Mouse (Mus musculus): Measurements from ENCODE around the gene Mapk8ip1.

The Mapk8ip1 gene

DNA sequence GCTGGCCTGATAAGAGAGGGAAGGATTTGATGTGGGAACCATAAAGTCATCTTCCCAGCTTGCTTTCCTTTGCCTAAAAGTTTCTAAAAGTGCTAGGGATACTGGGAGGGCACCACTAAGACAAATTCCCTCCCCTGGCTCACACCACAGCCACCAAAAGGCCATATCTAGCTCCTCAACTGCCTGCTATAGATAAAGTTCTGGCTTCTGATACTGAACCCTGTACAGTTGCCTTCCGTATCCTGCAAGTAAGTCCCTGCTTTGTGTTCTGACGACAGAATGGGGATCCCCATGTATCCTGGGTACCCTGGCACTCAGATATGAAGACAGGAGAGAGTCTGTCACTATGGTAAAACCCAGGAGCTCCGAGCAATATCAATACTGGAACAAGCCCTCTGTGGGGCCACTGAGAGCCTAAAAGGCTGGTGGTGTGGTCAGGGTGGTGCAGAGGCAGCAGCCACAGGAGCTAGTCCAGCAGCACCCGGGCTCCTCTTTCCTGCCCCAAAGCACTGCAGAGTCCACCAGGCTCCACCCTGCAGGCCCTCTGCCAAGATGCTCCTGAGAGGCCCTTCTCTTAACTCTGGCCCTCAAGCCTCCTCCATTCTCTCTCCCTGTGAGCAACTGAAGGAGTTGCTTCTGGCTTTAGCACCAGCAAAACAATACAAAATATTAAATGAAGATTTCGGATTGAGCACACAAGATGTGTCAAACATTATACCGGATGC is 10.7 kb downstream of the Mapk8ip1 start:
- peak; percentile 58 for DNase-seq

DNA sequence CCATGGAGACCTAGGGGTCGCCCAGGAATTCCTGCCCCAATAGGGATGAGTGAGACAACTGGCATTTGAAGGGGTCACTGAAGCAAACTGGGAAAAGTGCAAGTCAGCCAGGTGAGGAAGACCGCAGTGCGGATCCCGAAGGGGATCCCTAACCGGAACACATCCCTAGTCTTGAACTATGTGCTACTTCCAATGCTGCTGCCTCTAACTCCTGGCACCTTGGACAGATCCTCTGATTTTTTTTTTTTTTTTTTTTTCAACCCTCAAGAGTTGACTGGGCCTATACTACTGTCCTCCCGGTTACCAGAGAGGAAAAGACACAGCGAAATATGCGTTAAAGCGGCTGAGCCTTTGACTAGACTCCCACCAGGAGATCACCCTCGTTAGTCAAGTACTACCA is 11.4 kb downstream of the Mapk8ip1 start:
- DNase-seq = no peak

DNA sequence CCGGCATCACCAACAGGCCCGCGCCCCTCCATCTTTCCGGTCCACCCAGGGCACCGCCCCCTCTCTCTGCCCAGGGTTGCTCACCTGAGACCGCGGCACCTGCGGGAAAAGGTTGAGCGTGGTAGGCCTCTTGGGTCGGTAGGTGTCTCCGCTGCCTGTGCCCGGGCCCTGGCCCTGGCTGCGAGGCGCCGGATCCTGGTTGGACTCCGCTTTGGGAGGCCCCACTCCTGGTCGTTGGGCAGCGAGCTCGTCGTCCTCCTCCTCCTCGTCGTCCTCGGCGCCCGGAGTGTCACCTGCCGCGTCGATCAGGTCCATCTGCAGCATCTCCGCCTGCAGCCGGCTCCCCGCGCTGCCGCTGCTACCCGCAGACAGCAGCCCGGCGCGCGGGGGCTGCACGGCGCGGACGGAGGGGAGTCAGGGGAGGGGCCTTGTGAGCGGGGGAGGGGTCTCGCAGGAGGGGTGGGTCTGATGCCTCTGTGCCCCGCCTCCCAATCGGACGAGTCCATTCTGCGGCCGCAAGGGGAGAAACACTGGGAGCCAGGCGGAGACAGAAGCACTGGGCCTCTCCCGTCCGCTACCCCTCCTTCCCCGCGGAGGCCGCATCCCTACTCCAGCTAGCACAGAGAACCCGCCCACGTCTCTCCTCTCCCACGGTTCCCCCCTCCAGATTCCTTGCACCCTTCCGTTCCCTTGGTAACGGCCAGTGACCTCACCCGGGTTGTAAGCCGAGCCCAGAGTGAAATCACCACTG is 12.0 kb downstream of the Mapk8ip1 start:
- DNase-seq = peak; percentile 93

DNA sequence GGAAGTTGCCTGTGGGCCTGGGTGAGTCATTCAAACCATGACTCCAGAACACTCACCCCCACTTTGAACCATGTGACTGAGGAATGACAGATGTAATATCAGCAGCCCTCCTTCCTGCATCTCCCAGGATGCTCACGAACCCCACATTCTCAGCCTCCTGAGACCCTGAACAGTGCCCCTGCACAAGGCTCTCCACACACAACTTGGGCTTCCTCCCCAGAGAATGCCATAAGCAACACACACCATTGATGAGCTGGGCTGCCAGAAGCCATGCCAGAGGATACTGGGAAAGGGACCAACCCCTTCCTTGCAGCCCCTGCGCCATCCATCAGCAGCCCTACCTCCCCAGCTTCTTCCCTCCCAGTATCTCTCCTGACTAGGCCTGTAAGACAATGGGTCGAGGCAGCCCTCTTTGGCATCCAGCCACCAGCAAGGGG is 13.0 kb downstream of the Mapk8ip1 start:
- no peak for DNase-seq

DNA sequence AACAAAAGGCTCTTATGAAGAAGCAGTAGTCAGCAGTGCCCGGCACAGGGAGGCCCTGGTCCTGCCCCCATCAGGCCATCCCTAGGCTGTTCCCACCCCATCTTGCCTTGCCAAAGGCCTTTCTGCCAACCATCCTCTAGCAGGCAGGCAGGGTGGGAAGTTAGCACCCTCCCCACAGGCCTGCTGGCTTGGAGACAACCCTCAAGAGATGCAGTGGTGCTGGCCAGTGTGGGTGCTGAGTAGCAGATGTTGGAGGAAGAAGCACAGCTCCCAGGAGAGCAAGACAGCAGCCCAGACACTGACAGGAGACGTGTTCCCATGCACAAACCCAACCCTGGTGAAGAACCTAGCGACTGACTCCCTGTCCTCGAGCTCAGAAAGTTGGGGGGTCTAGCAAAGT is 13.4 kb downstream of the Mapk8ip1 start:
- DNase-seq = no peak

DNA sequence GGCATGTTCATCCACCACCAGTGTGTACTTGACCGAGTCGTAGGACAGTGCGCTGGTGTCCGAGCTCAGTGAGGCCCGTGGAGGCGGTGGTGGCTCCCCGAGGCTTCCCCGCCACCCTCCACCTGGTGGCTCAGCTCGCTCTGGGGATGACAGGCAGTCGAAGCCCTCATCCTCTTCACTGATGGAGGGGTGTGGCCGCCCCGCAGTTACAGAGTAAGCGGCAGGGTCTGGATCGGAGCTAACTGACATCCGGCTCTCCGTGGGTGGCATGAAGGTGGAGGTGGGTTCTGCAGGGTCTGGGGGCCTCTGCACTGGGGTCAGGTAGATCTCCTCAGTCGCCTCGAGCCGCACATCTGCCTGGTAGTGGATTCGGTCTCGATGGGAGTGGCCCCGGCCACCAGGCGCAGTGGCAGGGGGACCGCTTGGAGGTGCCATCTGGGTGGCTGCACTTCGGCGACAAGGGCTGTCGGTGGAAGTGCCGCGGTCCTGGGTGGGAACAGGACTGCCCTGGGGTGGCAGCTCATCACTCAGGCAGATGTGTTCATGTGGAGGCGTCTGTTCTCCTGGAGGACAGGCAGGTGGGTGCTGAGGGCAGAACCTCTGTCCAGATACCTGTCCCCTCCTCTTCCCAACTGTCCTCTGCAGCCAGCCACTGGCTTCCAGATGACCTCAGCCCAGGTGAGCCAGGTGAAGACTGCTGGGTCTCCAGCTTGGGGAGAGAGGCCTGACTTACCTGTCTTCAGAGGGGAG is 14.1 kb downstream of the Mapk8ip1 start:
- no peak for DNase-seq

DNA sequence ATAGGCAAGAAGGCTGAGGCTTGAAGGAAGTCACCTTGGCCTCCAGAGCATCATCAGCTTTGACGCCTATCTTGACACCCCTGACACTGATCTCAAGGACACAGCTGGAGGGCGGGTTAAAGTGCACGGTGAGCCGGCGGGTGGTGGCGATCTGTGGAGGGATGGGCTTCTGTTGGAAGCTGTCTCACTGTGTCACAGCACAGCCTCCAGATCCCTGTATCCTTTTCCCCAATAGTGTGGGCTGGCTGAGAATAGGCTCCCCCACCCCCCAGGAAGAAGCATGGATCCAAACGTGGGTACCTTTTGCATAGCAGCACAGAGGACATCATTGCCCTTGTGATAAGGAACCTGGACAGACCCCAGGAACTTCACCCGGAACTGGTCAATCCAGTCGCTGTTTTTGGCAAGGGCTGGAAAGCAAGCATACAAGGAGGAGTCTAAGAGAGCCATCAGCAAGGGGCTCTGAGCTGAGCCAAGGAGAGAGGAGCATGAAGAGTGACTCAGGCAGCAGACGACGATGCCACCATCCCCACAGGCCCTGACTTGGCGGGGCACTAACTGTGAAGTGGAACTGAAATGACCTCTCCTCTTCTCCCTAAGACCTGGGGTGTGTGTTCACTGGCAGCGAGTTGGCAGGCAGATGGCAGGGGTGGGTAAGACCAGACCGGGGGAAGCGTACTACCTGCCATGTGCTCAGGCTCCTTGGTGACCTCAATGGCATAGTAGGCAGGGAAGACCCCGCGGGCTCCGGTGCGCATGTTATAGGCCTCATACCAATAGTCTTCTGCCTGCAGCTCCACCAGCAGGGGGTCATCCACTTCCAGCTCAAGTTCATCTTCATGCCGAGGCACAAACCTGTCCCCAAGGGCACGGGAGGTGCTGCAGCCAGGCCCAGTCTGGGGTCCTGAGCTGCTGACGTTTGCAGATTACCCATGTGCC is 15.7 kb downstream of the Mapk8ip1 start:
- DNase-seq = no peak

DNA sequence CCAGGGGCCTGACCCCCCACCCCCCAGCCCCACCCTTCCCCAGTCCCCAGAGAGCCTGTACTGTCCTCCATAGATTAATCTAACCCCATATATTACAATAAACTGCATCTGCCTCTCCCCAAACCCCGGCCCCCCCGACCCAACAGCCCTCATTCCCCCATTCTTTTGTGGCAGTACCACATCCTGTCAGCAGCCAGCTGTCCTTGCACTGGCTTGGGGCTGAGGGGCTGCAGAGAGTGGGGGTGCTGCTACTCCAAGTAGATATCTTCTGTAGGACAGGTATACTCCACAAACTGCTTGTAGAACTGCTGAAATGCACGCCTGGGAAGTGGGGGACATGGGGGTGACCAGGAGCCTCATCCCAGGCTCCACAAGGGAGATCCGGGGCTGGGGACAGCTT is 17.0 kb downstream of the Mapk8ip1 start:
- DNase-seq = no peak

DNA sequence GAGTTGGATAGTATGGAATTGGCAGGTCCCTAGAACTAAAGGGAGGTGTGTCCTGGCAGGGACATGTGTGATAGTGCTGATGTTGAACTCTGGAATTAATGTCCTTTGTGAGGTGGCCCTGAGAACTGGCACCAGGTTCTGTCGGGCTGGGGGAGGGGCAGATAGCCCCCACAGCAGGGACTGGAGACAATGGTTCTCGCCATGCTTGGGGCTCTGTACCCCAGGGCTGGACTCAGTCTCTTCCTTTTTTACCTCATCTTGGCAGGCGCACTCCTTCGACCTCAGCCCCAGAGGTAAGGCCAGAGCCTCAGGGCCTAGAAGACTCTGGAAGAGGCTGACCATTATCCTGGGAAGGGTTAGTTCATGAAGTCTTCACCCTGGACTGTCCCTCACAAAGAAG is 18.3 kb downstream of the Mapk8ip1 start:
- DNase-seq = no peak

DNA sequence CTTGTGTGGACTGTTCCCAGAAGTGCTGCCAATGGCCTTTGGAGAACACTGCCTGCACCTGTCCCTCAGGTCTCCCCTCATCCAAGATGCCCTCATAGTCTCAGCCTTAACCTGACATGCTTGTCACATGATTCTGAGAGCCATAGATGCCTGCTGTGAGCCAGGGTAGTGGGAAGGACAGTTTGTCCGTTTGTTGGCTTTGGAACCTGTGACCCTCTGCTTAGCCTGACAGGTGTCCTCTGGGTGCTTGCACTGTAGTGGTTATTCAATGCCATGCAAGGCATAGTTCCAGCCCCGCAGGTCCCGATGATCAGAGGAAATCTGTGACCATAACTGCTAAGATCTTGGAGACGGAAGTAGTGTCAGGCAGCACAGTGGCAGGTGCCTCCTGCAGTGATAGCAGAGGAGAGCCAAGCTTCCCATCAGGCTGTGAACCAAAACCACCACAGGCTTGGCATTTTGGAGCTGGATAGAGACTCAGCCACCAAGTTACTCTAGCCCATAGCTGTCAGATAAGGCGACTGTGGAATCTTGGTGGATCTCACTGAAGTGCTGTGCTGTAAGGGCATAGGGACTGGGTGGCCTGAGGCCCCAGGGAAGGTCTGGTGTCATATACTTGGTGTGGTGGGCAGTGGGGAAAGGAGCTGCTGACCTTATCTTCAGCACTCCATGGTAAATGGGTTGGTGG is 19.0 kb downstream of the Mapk8ip1 start, which contains the start of gene 1700029I15Rik:
1700029I15Rik (plus strand) TSS at position 638 of the 688 bp plus-strand sequence.
- no peak for DNase-seq

DNA sequence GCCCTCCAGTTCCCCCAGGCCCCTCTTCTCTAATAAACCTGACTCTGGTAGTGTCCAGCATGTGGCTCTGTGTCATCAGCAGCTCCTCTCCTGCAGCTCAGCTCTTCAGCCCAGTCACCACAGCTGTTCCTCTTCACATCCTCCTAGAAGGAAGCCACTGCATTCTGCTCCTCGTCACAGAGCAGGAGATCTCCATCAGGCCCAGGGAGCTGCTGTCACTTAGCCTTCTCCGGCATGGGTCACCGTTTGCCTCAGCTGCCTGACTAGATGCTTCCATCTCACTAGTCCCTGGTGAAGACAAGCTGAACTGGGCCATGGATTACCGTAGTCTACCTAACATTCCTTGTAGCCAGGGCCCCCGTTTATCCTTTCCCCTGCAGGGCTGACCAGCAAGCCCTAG is 19.9 kb downstream of the Mapk8ip1 start:
- no peak for DNase-seq

DNA sequence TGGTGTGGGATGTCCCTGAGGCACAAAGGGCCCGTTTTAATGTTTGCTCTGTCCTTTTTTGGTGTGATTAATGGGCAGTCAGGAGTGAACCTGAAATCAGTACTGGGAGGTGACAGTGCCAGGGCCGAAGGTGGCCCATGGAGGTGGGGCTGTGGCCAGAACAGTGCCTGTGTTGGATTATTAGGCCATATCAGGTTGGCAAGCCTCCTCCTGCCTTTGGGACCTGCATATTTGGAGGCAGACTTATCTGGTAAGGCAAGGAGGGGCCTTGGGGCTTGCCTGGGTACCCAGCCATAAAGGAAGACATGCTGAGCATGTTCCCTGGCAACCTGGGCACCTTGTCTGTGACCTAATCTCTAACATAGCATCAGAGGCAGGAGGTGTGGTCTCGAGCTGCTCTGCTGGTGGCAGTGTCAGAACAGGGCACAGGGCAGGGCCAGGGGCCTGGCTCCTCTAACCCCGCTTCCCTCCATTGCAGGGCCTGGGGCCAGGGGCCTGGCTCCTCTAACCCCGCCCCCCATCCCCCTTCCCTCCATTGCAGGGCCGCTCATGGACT is 20.5 kb downstream of the Mapk8ip1 start:
- DNase-seq = no peak

DNA sequence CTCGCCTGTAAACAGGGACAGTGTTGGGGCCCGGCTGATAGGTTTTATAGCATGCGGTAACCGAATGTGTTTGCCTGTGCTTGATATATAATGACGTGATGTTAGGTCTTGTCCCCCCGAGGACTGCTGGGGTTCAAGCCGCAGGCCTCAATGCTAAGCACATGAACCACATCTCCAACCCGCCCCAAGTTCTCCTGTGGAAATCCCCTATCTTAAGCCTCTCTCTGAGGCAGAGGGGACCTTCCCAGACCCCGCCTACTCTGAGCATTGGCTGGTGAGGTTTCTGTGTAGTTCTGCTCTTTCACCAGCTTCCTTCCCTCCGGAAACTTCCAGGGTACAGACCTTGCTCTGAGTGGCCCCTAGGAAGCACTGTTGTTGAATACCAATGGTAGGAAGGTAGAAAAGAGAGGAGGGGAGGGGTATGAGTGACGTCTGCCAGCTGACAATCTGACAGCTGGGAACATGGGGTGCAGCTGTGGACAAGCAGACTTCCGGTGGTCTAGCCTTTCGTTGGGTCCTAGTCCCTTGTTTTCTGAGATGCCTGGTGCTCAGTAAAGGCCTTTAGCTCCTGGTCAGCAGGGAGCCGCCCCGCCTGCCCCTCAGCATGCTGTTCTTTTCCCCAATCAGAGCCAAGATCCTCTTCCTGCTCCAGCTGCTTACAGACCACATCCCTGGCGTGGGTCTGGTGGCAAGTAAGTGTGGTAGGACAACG is 21.1 kb downstream of the Mapk8ip1 start:
- peak; percentile 32 for DNase-seq

DNA sequence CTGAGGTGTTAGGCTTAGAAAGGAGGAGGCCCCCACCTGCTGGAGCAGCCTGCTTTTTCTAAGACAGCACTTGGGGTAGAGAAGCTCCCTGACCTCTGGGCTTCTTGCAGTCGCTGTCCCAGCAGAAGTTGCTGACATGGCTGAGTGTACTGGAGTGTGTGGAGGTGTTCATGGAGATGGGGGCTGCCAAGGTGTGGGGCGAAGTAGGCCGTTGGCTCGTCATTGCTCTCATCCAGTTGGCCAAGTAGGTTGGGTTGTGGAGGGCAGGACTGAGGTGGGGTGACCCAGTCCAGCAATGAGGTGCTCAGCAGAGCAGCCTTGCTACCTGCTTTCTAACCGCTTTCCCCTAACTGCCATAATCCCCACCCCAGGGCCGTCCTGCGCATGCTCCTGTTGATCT is 23.7 kb downstream of the Mapk8ip1 start:
- DNase-seq = no peak

DNA sequence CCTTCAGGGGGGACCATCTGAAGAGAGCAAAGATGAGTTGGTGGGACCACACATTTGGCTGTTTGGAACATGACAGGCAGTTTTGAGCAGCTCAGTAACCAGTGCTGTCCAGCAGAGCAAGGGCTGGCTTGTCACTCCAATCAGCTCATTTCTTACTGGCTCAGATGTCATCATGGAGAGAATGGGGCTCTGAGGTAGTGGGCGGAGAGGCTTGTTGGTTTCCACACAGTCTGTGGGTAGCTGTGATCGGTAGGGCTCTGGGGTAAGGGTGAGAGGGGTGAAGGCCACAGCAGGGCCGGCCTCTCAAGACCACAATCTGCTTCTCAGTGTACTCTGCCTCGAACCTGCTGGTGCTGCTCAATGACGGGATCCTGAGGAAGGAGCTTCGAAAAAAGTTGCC is 24.8 kb downstream of the Mapk8ip1 start:
- DNase-seq = no peak

DNA sequence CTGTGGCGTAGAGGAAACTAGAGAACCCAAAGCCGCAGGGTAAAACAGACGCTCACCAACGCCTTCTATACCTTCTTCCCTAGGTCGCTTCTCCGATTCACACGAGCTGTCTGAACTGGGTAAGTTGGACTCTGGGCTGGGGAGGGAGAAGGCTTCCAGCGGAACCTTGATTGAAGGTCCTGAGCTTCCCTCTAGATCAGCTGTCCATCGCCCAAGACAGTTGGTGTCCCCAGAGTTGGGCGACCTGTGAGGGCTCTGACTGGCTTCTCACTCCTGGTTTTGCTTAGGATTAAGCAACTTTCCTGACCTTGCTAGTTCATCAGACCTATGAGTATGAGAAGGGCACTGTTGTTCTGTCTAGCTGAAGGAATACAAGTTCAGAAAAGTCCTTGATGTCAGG is 25.3 kb downstream of the Mapk8ip1 start:
- no peak for DNase-seq

DNA sequence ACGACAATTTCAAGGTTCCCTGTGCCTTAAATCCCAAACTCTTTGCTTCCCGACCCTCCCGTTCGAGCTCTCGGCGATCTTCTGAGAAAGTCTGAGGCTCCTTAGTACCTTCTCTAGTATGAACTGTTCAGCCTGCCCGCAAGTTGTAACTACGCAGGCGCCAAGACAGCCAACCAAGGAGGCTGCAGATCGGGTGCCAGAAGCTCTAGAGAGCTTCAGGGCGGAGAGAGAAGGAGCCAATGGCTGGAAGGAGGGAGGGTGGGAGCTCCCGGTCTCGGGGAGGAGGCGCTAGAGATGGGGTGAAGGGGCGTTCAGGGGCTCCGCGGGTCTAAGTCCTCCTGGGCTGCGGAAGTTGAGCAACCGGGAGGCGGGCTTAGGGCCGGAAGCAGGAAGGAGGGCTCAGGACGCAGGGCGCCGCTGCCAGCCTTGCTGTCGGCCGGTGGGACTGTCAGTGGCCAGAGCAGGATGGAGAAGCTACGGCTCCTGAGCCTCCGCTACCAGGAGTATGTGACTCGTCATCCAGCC is 25.9 kb downstream of the Mapk8ip1 start:
- DNase-seq = peak; percentile 99

DNA sequence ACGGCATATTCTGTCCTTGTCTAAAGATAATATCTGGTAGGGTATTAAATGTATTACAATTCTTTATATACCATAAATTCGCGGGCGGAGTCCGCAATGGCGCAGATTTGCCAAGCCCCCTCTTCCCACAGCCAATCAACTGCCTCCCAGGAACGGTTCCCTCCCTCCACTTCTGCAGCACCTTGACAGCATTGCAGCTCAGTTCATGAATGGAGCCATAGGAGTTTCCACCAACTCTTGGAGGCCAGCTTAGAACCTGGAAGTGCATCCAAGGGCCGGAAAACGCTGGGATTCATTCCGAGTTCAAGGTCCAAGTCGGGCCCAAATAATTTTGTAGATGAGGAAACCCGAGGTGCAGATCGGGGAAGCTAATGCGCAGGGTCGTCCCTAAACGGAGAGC is 26.5 kb downstream of the Mapk8ip1 start, which contains the start of the genes Pex16 and Large2:
Pex16 (plus strand) TSS at position 163 of the 400 bp plus-strand sequence.
Large2 (minus strand) TSS at position 356 of the 400 bp plus-strand sequence.
- DNase-seq = peak; percentile 57

DNA sequence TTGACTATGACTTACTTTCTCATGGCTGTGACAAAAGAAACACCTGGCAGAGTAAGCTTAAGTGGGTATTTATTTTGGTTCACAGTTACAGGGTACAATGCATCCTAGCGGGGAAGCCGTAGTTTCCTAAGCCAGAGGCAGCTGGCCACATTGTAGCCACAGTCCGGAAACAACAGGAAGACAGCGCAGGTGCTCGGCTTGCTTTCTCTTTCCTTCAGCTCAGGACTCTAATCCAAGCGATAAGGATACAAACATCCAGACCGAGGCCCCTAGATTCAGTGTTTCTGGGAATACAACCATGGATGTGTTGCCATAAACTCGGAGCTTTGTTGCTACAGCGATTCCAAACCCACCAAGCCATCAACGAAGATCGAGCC is 27.6 kb downstream of the Mapk8ip1 start:
- DNase-seq = no peak

DNA sequence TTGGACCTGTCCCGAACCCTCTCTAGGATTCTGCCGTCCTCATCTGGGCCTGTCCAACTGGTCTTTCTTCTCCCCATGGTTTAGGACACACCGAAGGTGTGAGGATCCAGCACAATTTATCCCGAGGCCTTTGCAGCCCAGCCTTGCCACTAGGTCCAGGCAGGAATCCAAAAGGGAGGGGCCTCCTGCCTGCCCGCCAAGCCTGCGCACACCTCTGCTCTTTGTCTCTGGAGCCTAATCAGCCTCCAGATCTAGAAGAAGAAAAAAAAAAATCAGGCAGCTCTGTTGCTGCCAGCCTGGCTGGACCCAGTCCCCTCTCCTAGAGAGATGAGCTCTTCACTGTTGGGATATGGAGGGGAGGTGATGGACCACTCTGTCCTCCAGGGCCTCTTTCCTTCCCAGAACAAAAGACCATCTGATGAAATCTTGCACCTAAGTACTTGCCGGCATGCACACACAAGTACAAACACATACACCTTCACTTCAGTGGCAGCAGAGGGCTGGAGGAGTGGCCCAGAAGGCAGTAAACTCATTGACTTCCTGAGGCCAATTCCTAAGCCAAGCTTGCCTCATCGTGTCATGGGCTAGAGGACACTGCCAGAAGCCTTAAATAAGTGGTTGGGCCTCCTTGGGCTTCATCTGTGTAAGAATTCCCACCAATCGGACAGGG is 28.2 kb downstream of the Mapk8ip1 start:
- peak; percentile 80 for DNase-seq
